Mouse (Mus musculus): ENCODE data around the gene Gm382. TPM values are rescaled to one million over a fixed set of nuclear protein-coding genes. Genes with fewer than 3 reads are reported as not detected.

Gene Gm382
- not detected for polyA plus RNA-seq (2017; shearing (Covaris generic))

GRCm38 (mm10) chrX:127039672-127040071 lies at the start of gene Gm382:
TSS of gene Gm382 (plus strand) at chrX:127039972.

Other genes starting within 250 kb of the Gm382 start
- gene 4932411N23Rik, start 224.1 kb upstream of the Gm382 start, polyA plus RNA-seq (2017; shearing (Covaris generic)), result not detected